Mouse (Mus musculus) CH12.LX (cell line): Measurements from ENCODE around the gene Depp1. TPM values are rescaled to one million over a fixed set of nuclear protein-coding genes. Genes with fewer than 3 reads are reported as not detected.

Source experiments
- DNase-seq: peaks from one replicate; pipeline ENCODE4 v3.0.0-alpha.2; 2013; ENCODE audit errors: extremely low read depth
- H3K27ac ChIP-seq: 2 replicates; pipeline ENCODE4 v1.5.1; 2012; ENCODE audit warnings: low read depth, mild to moderate bottlenecking, control low read depth, moderate library complexity; ENCODE audit not compliant: insufficient read depth
- H3K27me3 ChIP-seq: replicated peaks from 2 replicates; pipeline ENCODE3; 2012; ENCODE audit warnings: inconsistent platforms
- H3K36me3 ChIP-seq, 2 experiments: replicated peaks in 1 of 2; 2 replicates each; pipeline versions ENCODE3 to v1.6.1; 2012; ENCODE audit warnings: inconsistent platforms in 1 of 2, low read length in 1 of 2, mild to moderate bottlenecking in 1 of 2, mixed read lengths in 1 of 2, moderate library complexity in 1 of 2; ENCODE audit not compliant: control insufficient read depth in 1 of 2, insufficient read depth in 1 of 2
- H3K4me1 ChIP-seq, 2 experiments: 2 replicates each; pipeline ENCODE4 v1.6.1; 2012; ENCODE audit warnings: inconsistent platforms in 1 of 2, moderate library complexity in 1 of 2; ENCODE audit not compliant: insufficient read depth in 2 of 2, control insufficient read depth in 1 of 2
- H3K4me2 ChIP-seq: 2 replicates; pipeline ENCODE4 v1.6.1; 2012; ENCODE audit warnings: low read depth, mild to moderate bottlenecking, control low read depth; ENCODE audit not compliant: poor library complexity, insufficient read depth, severe bottlenecking
- H3K4me3 ChIP-seq, 3 experiments: fragments of 150-350 bp in 1 of 3; sonication (generic) in 1 of 3; replicated peaks in 1 of 3; 2 replicates each; pipeline versions ENCODE3 to v1.5.1; 2011 to 2012; ENCODE audit warnings: low read depth in 2 of 3, low read length in 2 of 3, mild to moderate bottlenecking in 2 of 3, moderate library complexity in 2 of 3, control low read depth in 1 of 3, improper control_type of control experiment in 1 of 3, inconsistent platforms in 1 of 3, mixed read lengths in 1 of 3; ENCODE audit not compliant: poor library complexity in 1 of 3
- H3K79me2 ChIP-seq: replicated peaks from 2 replicates; pipeline ENCODE4 v1.6.1; 2012; ENCODE audit warnings: mild to moderate bottlenecking, moderate library complexity; ENCODE audit not compliant: control insufficient read depth, poor library complexity, insufficient read depth, severe bottlenecking; ENCODE audit errors: extremely low read depth
- H3K9ac ChIP-seq: 2 replicates; pipeline ENCODE4 v1.6.1; 2012; ENCODE audit warnings: low read depth, mild to moderate bottlenecking, control low read depth, moderate library complexity; ENCODE audit not compliant: insufficient read depth
- H3K9me3 ChIP-seq: replicated peaks from 2 replicates; pipeline ENCODE3; 2012; ENCODE audit warnings: low read length, inconsistent platforms, mixed read lengths
- BHLHE40 ChIP-seq: IDR thresholded peaks from 2 replicates; pipeline ENCODE4 v1.6.1; 2011; ENCODE audit warnings: mild to moderate bottlenecking, low read depth, low read length, improper control_type of control experiment
- CTCF ChIP-seq, 2 experiments: IDR thresholded peaks in 1 of 2; conservative IDR thresholded peaks in 1 of 2; 2 replicates each; pipeline ENCODE4 v1.5.1; 2011 to 2012; ENCODE audit warnings: low read depth in 2 of 2, low read length in 2 of 2, improper control_type of control experiment in 1 of 2, inconsistent platforms in 1 of 2, mild to moderate bottlenecking in 1 of 2, moderate library complexity in 1 of 2
- E2F4 ChIP-seq: IDR thresholded peaks from 2 replicates; pipeline ENCODE4 v1.6.1; 2011; ENCODE audit warnings: low read depth, low read length, improper control_type of control experiment; ENCODE audit not compliant: insufficient replicate concordance
- ELF1 ChIP-seq: IDR thresholded peaks from 2 replicates; pipeline ENCODE4 v1.6.1; 2014; ENCODE audit warnings: low read depth, mild to moderate bottlenecking, inconsistent platforms, low read length, improper control_type of control experiment
- EP300 ChIP-seq: IDR thresholded peaks from 2 replicates; pipeline ENCODE4 v1.6.1; 2011; ENCODE audit warnings: low read length, improper control_type of control experiment
- ETS1 ChIP-seq: conservative IDR thresholded peaks from 2 replicates; pipeline ENCODE4 v1.6.1; 2012; ENCODE audit warnings: low read depth, mild to moderate bottlenecking, inconsistent platforms, low read length, improper control_type of control experiment, moderate library complexity
- GABPA ChIP-seq: IDR thresholded peaks from 2 replicates; pipeline ENCODE4 v1.6.1; 2012; ENCODE audit warnings: low read depth, low read length, improper control_type of control experiment, inconsistent platforms; ENCODE audit not compliant: insufficient replicate concordance
- IRF4 ChIP-seq: IDR thresholded peaks from 2 replicates; pipeline ENCODE4 v1.6.1; 2014; ENCODE audit warnings: low read depth, mild to moderate bottlenecking, inconsistent platforms, low read length, improper control_type of control experiment
- JUN ChIP-seq: IDR thresholded peaks from 2 replicates; pipeline ENCODE4 v1.6.1; 2011; ENCODE audit warnings: low read depth, mild to moderate bottlenecking, low read length, improper control_type of control experiment, moderate library complexity; ENCODE audit not compliant: insufficient read depth
- JUND ChIP-seq: conservative IDR thresholded peaks from 2 replicates; pipeline ENCODE4 v1.6.1; 2011; ENCODE audit warnings: low read depth, low read length, improper control_type of control experiment
- KAT2A ChIP-seq: IDR thresholded peaks from 2 replicates; pipeline ENCODE4 v1.6.1; 2012; ENCODE audit warnings: low read length, improper control_type of control experiment, inconsistent platforms; ENCODE audit not compliant: insufficient replicate concordance
- MAFK ChIP-seq: IDR thresholded peaks from 2 replicates; pipeline ENCODE4 v1.6.1; 2011; ENCODE audit warnings: low read length, improper control_type of control experiment; ENCODE audit not compliant: insufficient replicate concordance
- MAX ChIP-seq: IDR thresholded peaks from 2 replicates; pipeline ENCODE4 v1.6.1; 2011; ENCODE audit warnings: low read length, improper control_type of control experiment
- MAZ ChIP-seq: IDR thresholded peaks from 2 replicates; pipeline ENCODE4 v1.6.1; 2012; ENCODE audit warnings: low read depth, mild to moderate bottlenecking, inconsistent platforms, low read length, improper control_type of control experiment, moderate library complexity
- MYC ChIP-seq: IDR thresholded peaks from 2 replicates; pipeline ENCODE4 v1.6.1; 2011; ENCODE audit warnings: low read depth, mild to moderate bottlenecking, improper control_type of control experiment, low read length
- NRF1 ChIP-seq: IDR thresholded peaks from 2 replicates; pipeline ENCODE4 v1.6.1; 2014; ENCODE audit warnings: low read depth, mild to moderate bottlenecking, inconsistent platforms, low read length, improper control_type of control experiment, moderate library complexity
- PAX5 ChIP-seq: IDR thresholded peaks from 2 replicates; pipeline ENCODE4 v1.6.1; 2012; ENCODE audit warnings: low read length, inconsistent platforms, mixed read lengths
- POLR2AphosphoS2 ChIP-seq: IDR thresholded peaks from 2 replicates; pipeline ENCODE4 v1.6.1; 2011; ENCODE audit warnings: low read depth, low read length, improper control_type of control experiment
- RAD21 ChIP-seq: IDR thresholded peaks from 2 replicates; pipeline ENCODE4 v1.6.1; 2011; ENCODE audit warnings: low read depth, mild to moderate bottlenecking, low read length, improper control_type of control experiment, moderate library complexity
- SIN3A ChIP-seq: IDR thresholded peaks from 2 replicates; pipeline ENCODE4 v1.6.1; 2012; ENCODE audit warnings: low read length, improper control_type of control experiment, inconsistent platforms
- SMC3 ChIP-seq: IDR thresholded peaks from 2 replicates; pipeline ENCODE4 v1.6.1; 2011; ENCODE audit warnings: low read depth, low read length, improper control_type of control experiment
- TCF12 ChIP-seq: IDR thresholded peaks from 2 replicates; pipeline ENCODE4 v1.6.1; 2014; ENCODE audit warnings: low read depth, mild to moderate bottlenecking, inconsistent platforms, low read length, improper control_type of control experiment
- UBTF ChIP-seq: IDR thresholded peaks from 2 replicates; pipeline ENCODE4 v1.6.1; 2012; ENCODE audit warnings: low read depth, mild to moderate bottlenecking, inconsistent platforms, low read length, improper control_type of control experiment, moderate library complexity
- USF2 ChIP-seq: conservative IDR thresholded peaks from 2 replicates; pipeline ENCODE4 v1.6.1; 2011; ENCODE audit warnings: low read depth, low read length, improper control_type of control experiment
- ZC3H11A ChIP-seq: IDR thresholded peaks from 2 replicates; pipeline ENCODE4 v1.6.1; 2012; ENCODE audit warnings: low read depth, mild to moderate bottlenecking, inconsistent platforms, low read length, improper control_type of control experiment
- ZKSCAN1 ChIP-seq: IDR thresholded peaks from 2 replicates; pipeline ENCODE4 v1.6.1; 2012; ENCODE audit warnings: low read depth, inconsistent platforms, low read length, improper control_type of control experiment, borderline replicate concordance
- dilution Hi-C: fragments of 300-500 bp; cut with MboI; formaldehyde crosslinking; loops from 2 replicates; pipeline ENCODE4 v1.14.3; 2020; ENCODE audit warnings: low sequenced_read_pairs; ENCODE audit not compliant: extremely low pct_unique_long_range_greater_than_20kb, extremely low pct_ligation_motif_present
- in situ Hi-C: fragments of 300-500 bp; cut with MboI; formaldehyde crosslinking; loops from 3 replicates; pipeline ENCODE4 v1.14.3; 2019; ENCODE audit warnings: low sequenced_read_pairs, low pct_ligation_motif_present, low pct_unique_long_range_greater_than_20kb, mixed read lengths
- polyA plus RNA-seq: library from polyadenylated mRNA; unstranded; fragments of >175 nt; gene quantifications from 2 replicates; pipeline ENCODE4 v1.2.1, GENCODE M21; 2012; ENCODE audit warnings: low read depth; ENCODE audit not compliant: insufficient read length
- total RNA-seq, 2 experiments: library from RNA; depleted of rRNA; stranded (reverse); fragments of 300-350 nt in 1 of 2; fragments of >200 nt in 1 of 2; gene quantifications; 2 replicates each; pipeline ENCODE4 v1.2.3; 2012 to 2014

Gene Depp1
- total and polyA plus RNA-seq, 3 experiments, result 0.13 to 0.47 TPM; not detected in 1

DNA sequence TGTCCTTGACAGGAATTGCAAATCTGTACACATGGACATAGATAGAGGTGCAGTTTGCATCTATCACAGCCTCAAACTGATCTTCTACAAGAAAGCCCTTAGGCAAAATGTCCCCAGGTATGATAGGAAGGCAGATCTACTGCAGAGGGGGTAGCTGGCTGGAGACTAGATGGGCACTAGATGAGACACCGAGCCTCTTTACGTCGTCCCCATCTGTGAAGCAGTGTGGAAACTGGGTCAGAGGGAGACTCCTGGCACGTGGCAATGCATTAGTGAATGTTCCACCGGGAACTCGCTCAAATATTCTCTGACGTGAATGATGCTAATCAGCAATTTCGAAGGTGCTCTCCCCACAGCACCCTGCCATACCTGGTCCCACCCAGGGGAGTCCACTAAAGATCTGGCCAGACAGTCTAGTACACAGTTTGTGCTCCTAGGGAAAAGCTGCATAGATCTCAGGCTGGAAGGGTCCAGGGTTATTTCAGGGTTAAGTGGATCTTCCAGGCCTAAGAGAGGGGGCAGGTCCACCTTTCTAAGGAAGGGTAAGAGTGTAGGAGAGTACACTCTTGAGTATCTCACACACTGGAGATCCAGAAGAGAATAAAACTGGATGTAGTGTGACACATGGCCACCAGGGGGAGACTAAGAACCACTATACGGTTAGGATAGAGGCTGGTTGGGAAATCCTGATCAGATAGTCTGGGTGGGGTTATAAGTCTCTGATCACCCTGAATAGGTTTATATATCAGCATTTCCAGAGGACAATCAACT is 3.5 kb downstream of the Depp1 start:
- TF ChIP-seq USF2 (no peak), MYC (0 out of 2 replicates have a peak, but pooled peaks have one; percentile 49), E2F4 (no peak), RAD21 (peak; percentile 99), ZC3H11A (peak; percentile 98), SIN3A (0 out of 2 replicates have a peak, but pooled peaks have one; percentile 61), MAX (peak; percentile 58; the same call in 1 of the 2 replicates), GABPA (no peak), ETS1 (no peak), MAZ (peak; percentile 37; the same call in 1 of the 2 replicates), UBTF (no peak), CTCF (conservative IDR thresholded peaks at IDR 0.05 in 1 of 2, IDR thresholded peaks at IDR 0.05 in 1 of 2; ENCODE audit: low read depth in 2 of 2, low read length in 2 of 2) (peak; percentile 85 to 97), ELF1 (no peak), JUN (peak; percentile 5; the same call in 1 of the 2 replicates), ZKSCAN1 (no peak), TCF12 (no peak), KAT2A (no peak), EP300 (no peak), IRF4 (peak; percentile 23; the same call in 1 of the 2 replicates), POLR2AphosphoS2 (no peak), NRF1 (no peak), JUND (peak; percentile 27; the same call in 1 of the 2 replicates), PAX5 (no peak), SMC3 (peak; percentile 99), MAFK (0 out of 2 replicates have a peak, but pooled peaks have one; percentile 12), BHLHE40 (0 out of 2 replicates have a peak, but pooled peaks have one; percentile 10)
- TF ChIP-seq, all 38 proteins: peak for 13
- H3K27ac ChIP-seq, result 0 out of 2 replicates have a peak overlapping the region, but pooled peaks have one; percentile 3
- H3K79me2 ChIP-seq, result no peaks in the 10 kb centered on the region; the same call in 1 of the 2 replicates
- no peaks in the 10 kb centered on the region for H3K27me3 ChIP-seq
- peaks cover 87 to 92% of the 10 kb centered on the region in 2 experiments for H3K36me3 ChIP-seq
- in situ Hi-C loops (loop anchor here (5.0 kb wide), 1 partner anchor 43 kb away; no protein-coding TSS in a partner anchor), dilution Hi-C loops (no loop called here)
- no peak overlapping the region for H3K9ac ChIP-seq
- no peak overlapping the region for H3K4me3 ChIP-seq
- H3K4me2 ChIP-seq, result no peak overlapping the region
- DNase-seq, result peak; percentile 79
- peaks cover 14 to 31% of the 10 kb centered on the region in 2 experiments for H3K4me1 ChIP-seq
- H3K9me3 ChIP-seq, result no peaks in the 10 kb centered on the region
